Mouse (Mus musculus) hindbrain, embryonic 11.5 days (tissue): ENCODE results near the gene Lix1l. TPM values are rescaled to one million over a fixed set of nuclear protein-coding genes. Genes with fewer than 3 reads are reported as not detected.

Experiments
- polyA plus RNA-seq: library from polyadenylated mRNA; unstranded; fragments of >200 nt; fragmentation: Nextera tagmentation; extraction: Ambion mirVana; gene quantifications from 2 replicates; pipeline ENCODE4 v1.2.1, GENCODE M21; 2014

Gene Lix1l
- polyA plus RNA-seq, 1 experiment from 2014 or later = 7.1 TPM

Other genes with a start within 250 kb of the Lix1l start
- not detected in 2 replicates for gene BC107364, start 148.8 kb upstream of the Lix1l start, polyA plus RNA-seq
- gene Hfe2, start 76.0 kb upstream of the Lix1l start, polyA plus RNA-seq = 1.5 and 1.6 TPM in 2 replicates
- gene Txnip, start 43.2 kb upstream of the Lix1l start, polyA plus RNA-seq = 48.9 and 53.4 TPM in 2 replicates
- 0.46 and 0.70 TPM in 2 replicates for gene Gm16253, start 24.2 kb upstream of the Lix1l start, polyA plus RNA-seq
- gene Polr3gl, start 7.0 kb upstream of the Lix1l start, polyA plus RNA-seq = 15.4 and 16.6 TPM in 2 replicates
- gene Ankrd34a, start 4.5 kb upstream of the Lix1l start, polyA plus RNA-seq = 2.0 and 2.4 TPM in 2 replicates
- gene Rbm8a, start 28.8 kb downstream of the Lix1l start, polyA plus RNA-seq = 172 and 178 TPM in 2 replicates
- gene Pex11b, start 34.2 kb downstream of the Lix1l start, polyA plus RNA-seq = 42.8 and 44.6 TPM in 2 replicates
- gene Gm42957, start 34.3 kb downstream of the Lix1l start, polyA plus RNA-seq = 0.04 and 0.22 TPM in 2 replicates
- gene Itga10, start 44.4 kb downstream of the Lix1l start, polyA plus RNA-seq = 0.53 and 1.3 TPM in 2 replicates
- gene Ankrd35, start 69.0 kb downstream of the Lix1l start, polyA plus RNA-seq = 0.25 and 0.40 TPM in 2 replicates
- gene Pias3, start 95.2 kb downstream of the Lix1l start, polyA plus RNA-seq = 25.2 and 28.2 TPM in 2 replicates
- 12.8 and 14.4 TPM in 2 replicates for gene Nudt17, start 107.4 kb downstream of the Lix1l start, polyA plus RNA-seq
- gene Polr3c, start 126.5 kb downstream of the Lix1l start, polyA plus RNA-seq = 38.0 and 38.1 TPM in 2 replicates
- gene Rnf115, start 126.5 kb downstream of the Lix1l start, polyA plus RNA-seq = 90.0 and 90.4 TPM in 2 replicates
- gene Pdzk1, start 228.1 kb downstream of the Lix1l start, polyA plus RNA-seq = not detected in 2 replicates
- 0.18 and 0.20 TPM in 2 replicates for gene Cd160, start 228.2 kb downstream of the Lix1l start, polyA plus RNA-seq